ENCODE assay signal across 13 mouse cellular contexts in genomic region chr4:54653097-54653776, GRCm38 (mm10).
A peak's percentile ranks its signal among the peaks of the same experiment; 100 is the strongest.
DNase-seq lines count a peak whose midpoint lies in the region; ATAC-seq and TF ChIP-seq lines count a peak whose summit lies in the region.
"Had no signal": no experiment of that assay in that cellular context is flagged by ENCODE, and none has a peak within 500 bp of the region (broad histone marks: within the 10 kb centered on the region; RNA-seq: fewer than 3 reads in every experiment).

No protein-coding gene starts in this region.

- H3K36me3 ChIP-seq in forebrain, postnatal 0 days (ENCODE audit: insufficient read depth) = no peaks in the 10 kb centered on the region
- H3K36me3 ChIP-seq in midbrain, embryonic 12.5 days = no peaks in the 10 kb centered on the region
- H3K36me3 ChIP-seq in intestine, postnatal 0 days (ENCODE audit: control insufficient read depth, insufficient read depth) = no peaks in the 10 kb centered on the region
- H3K36me3 ChIP-seq: kidney, embryonic 15.5 days had no signal

- H3K27me3 ChIP-seq in forebrain, postnatal 0 days (ENCODE audit: insufficient read depth, low read length) = no peaks in the 10 kb centered on the region
- H3K27me3 ChIP-seq in midbrain, embryonic 12.5 days = no peaks in the 10 kb centered on the region
- H3K27me3 ChIP-seq in intestine, postnatal 0 days (replicated peaks; ENCODE audit: control insufficient read depth, insufficient read depth, low read length) = no peaks in the 10 kb centered on the region
- H3K27me3 ChIP-seq: kidney, embryonic 15.5 days had no signal

- intact Hi-C loops in left cerebral cortex, postnatal 4 days (cut with DNase I) = no loop called here
- intact Hi-C loops in left cerebral cortex, adult 2 months (cut with DNase I) = no loop called here

- DNase-seq in left cerebral cortex, postnatal 4 days = peak; percentile 61
- no peak for DNase-seq in left cerebral cortex, adult 2 months (ENCODE audit: extremely low spot score in 1 of 2, low spot score in 2 of 2)
- DNase-seq in forebrain, postnatal 0 days = peak; percentile 47
- no peak for DNase-seq in cerebellum, adult 9-11 months
- DNase-seq: cerebellum, adult 9-10 months; liver, postnatal 0 days; right cerebral cortex, adult 18-20 months had no signal

- H3K9me3 ChIP-seq in forebrain, postnatal 0 days (ENCODE audit: low read length) = no peaks in the 10 kb centered on the region
- H3K9me3 ChIP-seq in midbrain, embryonic 12.5 days = no peaks in the 10 kb centered on the region
- H3K9me3 ChIP-seq in intestine, postnatal 0 days (ENCODE audit: control insufficient read depth) = no peaks in the 10 kb centered on the region
- H3K9me3 ChIP-seq: kidney, embryonic 15.5 days; megakaryocyte, embryonic 14.5 days had no signal

- no peak overlapping the region for H3K27ac ChIP-seq in left cerebral cortex, adult 2 months
- peak overlapping the region; percentile 57 for H3K27ac ChIP-seq in forebrain, postnatal 0 days (ENCODE audit: low read depth, low read length)
- H3K27ac ChIP-seq in midbrain, embryonic 12.5 days (replicated peaks) = peak overlapping the region; percentile 94
- no peak overlapping the region for H3K27ac ChIP-seq in intestine, postnatal 0 days (ENCODE audit: low read depth, low read length)
- H3K27ac ChIP-seq: kidney, embryonic 15.5 days had no signal

- 33% methylated on average over 10 of the region's 10 CpGs for WGBS in forebrain, postnatal 0 days
- 27% methylated on average over 10 of the region's 10 CpGs for WGBS in midbrain, embryonic 12.5 days
- 82% methylated on average over 10 of the region's 10 CpGs for WGBS in intestine, postnatal 0 days

- peak; percentile 79 for ATAC-seq in forebrain, postnatal 0 days
- peak; percentile 58 for ATAC-seq in midbrain, embryonic 12.5 days (ENCODE audit: low FRiP score, low read depth)
- ATAC-seq in intestine, postnatal 0 days = no peak
- no peak for ATAC-seq in frontal cortex, adult (ENCODE audit: low TSS enrichment)
- ATAC-seq in megakaryocyte progenitor cell, adult 5-6 weeks (replicated peaks; ENCODE audit: poor library complexity) = no peak
- ATAC-seq: liver, postnatal 0 days had no signal

- H3K4me2 ChIP-seq in forebrain, postnatal 0 days (ENCODE audit: low read depth) = peak overlapping the region; percentile 11; the same call in 1 of the 2 replicates
- H3K4me2 ChIP-seq in midbrain, embryonic 12.5 days (replicated peaks) = peak overlapping the region; percentile 36
- no peak overlapping the region for H3K4me2 ChIP-seq in intestine, postnatal 0 days (replicated peaks; ENCODE audit: low read depth)
- H3K4me2 ChIP-seq: kidney, embryonic 15.5 days had no signal

- H3K9ac ChIP-seq in forebrain, postnatal 0 days = 0 out of 2 replicates have a peak overlapping the region, but pooled peaks have one; percentile 4
- H3K9ac ChIP-seq in midbrain, embryonic 12.5 days (replicated peaks) = peak overlapping the region; percentile 34; the same call in 1 of the 2 replicates
- H3K9ac ChIP-seq in intestine, postnatal 0 days (ENCODE audit: low read depth, low read length) = no peak overlapping the region
- H3K9ac ChIP-seq: kidney, embryonic 15.5 days; liver, postnatal 0 days had no signal

- H3K4me1 ChIP-seq in forebrain, postnatal 0 days (ENCODE audit: insufficient read depth) = peaks cover 13% of the 10 kb centered on the region
- H3K4me1 ChIP-seq in midbrain, embryonic 12.5 days = peaks cover 29% of the 10 kb centered on the region
- H3K4me1 ChIP-seq in intestine, postnatal 0 days (replicated peaks; ENCODE audit: control insufficient read depth, insufficient read depth, low read length) = no peaks in the 10 kb centered on the region
- H3K4me1 ChIP-seq: kidney, embryonic 15.5 days; megakaryocyte, embryonic 14.5 days had no signal

- no peak overlapping the region for H3K4me3 ChIP-seq in left cerebral cortex, adult 2 months
- H3K4me3 ChIP-seq in forebrain, postnatal 0 days (ENCODE audit: low read depth, low read length) = no peak overlapping the region
- no peak overlapping the region for H3K4me3 ChIP-seq in midbrain, embryonic 12.5 days
- H3K4me3 ChIP-seq in intestine, postnatal 0 days (ENCODE audit: low read depth, low read length) = no peak overlapping the region
- H3K4me3 ChIP-seq: kidney, embryonic 15.5 days; megakaryocyte, embryonic 14.5 days had no signal

- no peak for TF ChIP-seq CTCF in left cerebral cortex, adult 2 months (IDR thresholded peaks at IDR 0.05)
- TF ChIP-seq CTCF in forebrain, postnatal 0 days (IDR thresholded peaks at IDR 0.05; ENCODE audit: low read depth) = no peak
- TF ChIP-seq CTCF in intestine, postnatal 0 days (IDR thresholded peaks at IDR 0.05; ENCODE audit: low read depth) = no peak

Comparison
In these comparisons a context has a peak if more than half of its experiments do, and no peak if none do; other contexts are left out.
1. DNase-seq: peak in left cerebral cortex, postnatal 4 days (single experiment) and forebrain, postnatal 0 days (single experiment); none in left cerebral cortex, adult 2 months (0 of 2) and cerebellum, adult 9-11 months (single experiment).
2. H3K27ac ChIP-seq: peak in forebrain, postnatal 0 days (single experiment) and midbrain, embryonic 12.5 days (single experiment); none in left cerebral cortex, adult 2 months (single experiment) and intestine, postnatal 0 days (single experiment).
3. ATAC-seq: peak in forebrain, postnatal 0 days (single experiment) and midbrain, embryonic 12.5 days (single experiment); none in intestine, postnatal 0 days (single experiment), frontal cortex, adult (single experiment) and megakaryocyte progenitor cell, adult 5-6 weeks (single experiment).